Mouse (Mus musculus) embryonic facial prominence, embryonic 12.5 days (tissue): ENCODE results near the gene Arpc4. TPM values are rescaled to one million over a fixed set of nuclear protein-coding genes. Genes with fewer than 3 reads are reported as not detected.

ENCODE experiments used
- ATAC-seq: fragments of 200-750 bp; cut with Nextera tagmentation; 2 replicates; pipeline ENCODE4 v1.8.0; 2017; ENCODE audit not compliant: insufficient number of reproducible peaks, insufficient read depth, low FRiP score, low TSS enrichment
- H3K27ac ChIP-seq: fragments of 300-500 bp; sonication (generic); 2 replicates; pipeline ENCODE4 v1.5.1; 2016; ENCODE audit warnings: mild to moderate bottlenecking
- H3K27me3 ChIP-seq: fragments of 300-500 bp; sonication (generic); 2 replicates; pipeline ENCODE4 v1.6.1; 2016; ENCODE audit warnings: mild to moderate bottlenecking, moderate library complexity
- H3K36me3 ChIP-seq: fragments of 300-500 bp; sonication (generic); 2 replicates; pipeline ENCODE4 v1.6.1; 2016; ENCODE audit warnings: mild to moderate bottlenecking
- H3K4me1 ChIP-seq: fragments of 300-500 bp; sonication (generic); 2 replicates; pipeline ENCODE4 v1.6.1; 2016
- H3K4me2 ChIP-seq: fragments of 300-500 bp; sonication (generic); replicated peaks from 2 replicates; pipeline ENCODE4 v1.6.1; 2016; ENCODE audit warnings: mild to moderate bottlenecking, moderate library complexity
- H3K4me3 ChIP-seq: fragments of 300-500 bp; sonication (generic); 2 replicates; pipeline ENCODE4 v1.5.1; 2016; ENCODE audit warnings: mild to moderate bottlenecking
- H3K9ac ChIP-seq: fragments of 300-500 bp; sonication (generic); 2 replicates; pipeline ENCODE4 v1.6.1; 2016; ENCODE audit warnings: mild to moderate bottlenecking, moderate library complexity
- H3K9me3 ChIP-seq: fragments of 300-500 bp; sonication (generic); 2 replicates; pipeline ENCODE4 v1.6.1; 2016; ENCODE audit warnings: mild to moderate bottlenecking, moderate library complexity
- WGBS: fragments of 180-500 bp; shearing (Covaris S2); methylation state at CpG from one replicate; pipeline ENCODE4 v1.1.7; 2016; 5-methylcytosine and 5-hydroxymethylcytosine counted together
- polyA plus RNA-seq: library from polyadenylated mRNA; unstranded; fragments of >200 nt; fragmentation: Nextera tagmentation; extraction: Ambion mirVana; gene quantifications from 2 replicates; pipeline ENCODE4 v1.2.1, GENCODE M21; 2016

Arpc4 gene
- polyA plus RNA-seq, 1 experiment from 2014 or later = 364 TPM

GRCm38 (mm10) chr6:113410001-113410400 is 32.1 kb downstream of the Arpc4 start:
- no peak for ATAC-seq
- no peak overlapping the region for H3K4me2 ChIP-seq
- H3K4me1 ChIP-seq = peaks cover 5% of the 10 kb centered on the region; the same call in 1 of the 2 replicates
- no peak overlapping the region for H3K9ac ChIP-seq
- H3K27me3 ChIP-seq = no peaks in the 10 kb centered on the region
- peaks cover 11% of the 10 kb centered on the region for H3K36me3 ChIP-seq
- no peaks in the 10 kb centered on the region for H3K9me3 ChIP-seq
- no peak overlapping the region for H3K27ac ChIP-seq
- WGBS = 74% methylated on average over 1 of the region's 1 CpGs
- no peak overlapping the region for H3K4me3 ChIP-seq

DNA sequence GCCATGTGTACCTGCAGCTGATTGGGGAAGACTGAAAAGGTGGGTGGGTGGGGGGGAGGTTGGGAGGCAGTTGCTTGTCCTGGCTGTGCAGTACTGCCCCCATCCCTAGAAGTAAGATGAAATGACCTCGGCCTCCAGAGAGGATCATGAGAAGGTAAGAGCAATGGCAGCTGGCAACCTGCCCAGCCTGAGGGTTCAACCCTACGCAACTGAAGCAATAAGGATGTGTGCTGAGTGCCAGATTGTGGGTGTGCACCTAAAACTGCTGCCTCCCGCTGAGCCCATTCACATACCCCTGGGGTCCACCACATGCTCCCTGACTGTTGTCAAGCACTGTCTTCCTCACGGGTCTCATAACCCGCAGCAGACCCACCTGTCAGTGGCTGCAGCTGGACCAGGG is 38.5 kb downstream of the Arpc4 start:
- Histone ChIP-seq H3K36me3 (peaks cover 23% of the 10 kb centered on the region), H3K9ac (no peak overlapping the region), H3K27me3 (no peaks in the 10 kb centered on the region), H3K4me3 (no peak overlapping the region), H3K27ac (no peak overlapping the region), H3K4me1 (peaks cover 11% of the 10 kb centered on the region), H3K9me3 (no peaks in the 10 kb centered on the region), H3K4me2 (no peak overlapping the region)
- WGBS = 83% methylated on average over 5 of the region's 5 CpGs
- ATAC-seq = no peak

- peak overlapping the region; percentile 76 for H3K4me2 ChIP-seq
- peak; percentile 49; the same call in 1 of the 2 replicates for ATAC-seq
- 11% methylated on average over 16 of the region's 16 CpGs for WGBS
- peak overlapping the region; percentile 53 for H3K4me3 ChIP-seq
- H3K9me3 ChIP-seq = no peaks in the 10 kb centered on the region
- peaks cover 20% of the 10 kb centered on the region for H3K36me3 ChIP-seq
- peak overlapping the region; percentile 68 for H3K9ac ChIP-seq
- peaks cover 11% of the 10 kb centered on the region for H3K4me1 ChIP-seq
- H3K27me3 ChIP-seq = no peaks in the 10 kb centered on the region
- H3K27ac ChIP-seq = 0 out of 2 replicates have a peak overlapping the region, but pooled peaks have one; percentile 7
Measured at GRCm38 (mm10) chr6:113418441-113419198, 40.7 kb downstream of the Arpc4 start.

- peaks cover 17% of the 10 kb centered on the region for H3K36me3 ChIP-seq
- 0 out of 2 replicates have a peak within 1 kb of the TSS, but pooled peaks have one; percentile 7 for H3K27ac ChIP-seq
- no peaks in the 10 kb centered on the region for H3K27me3 ChIP-seq
- H3K4me3 ChIP-seq = peak within 1 kb of the TSS; percentile 53
- ATAC-seq = peak; percentile 94
- under 1% methylated on average over 25 of the region's 25 CpGs for WGBS
- peak within 1 kb of the TSS; percentile 76 for H3K4me2 ChIP-seq
- H3K4me1 ChIP-seq = peaks cover 11% of the 10 kb centered on the region
- peak within 1 kb of the TSS; percentile 68 for H3K9ac ChIP-seq
- no peaks in the 10 kb centered on the region for H3K9me3 ChIP-seq
Measured at GRCm38 (mm10) chr6:113419199-113419587, 41.3 kb downstream of the Arpc4 start, which contains the start of gene Rpusd3. TSS of gene Rpusd3 (minus strand) at chr6:113419340.

- peaks cover 7% of the 10 kb centered on the region for H3K4me1 ChIP-seq
- no peak for ATAC-seq
- H3K9me3 ChIP-seq = no peaks in the 10 kb centered on the region
- H3K4me3 ChIP-seq = no peak overlapping the region
- H3K36me3 ChIP-seq = no peaks in the 10 kb centered on the region
- WGBS = 71% methylated on average over 4 of the region's 4 CpGs
- no peaks in the 10 kb centered on the region for H3K27me3 ChIP-seq
- H3K4me2 ChIP-seq = no peak overlapping the region
- no peak overlapping the region for H3K27ac ChIP-seq
- H3K9ac ChIP-seq = no peak overlapping the region
Measured at GRCm38 (mm10) chr6:113423000-113423399, 45.1 kb downstream of the Arpc4 start.

DNA sequence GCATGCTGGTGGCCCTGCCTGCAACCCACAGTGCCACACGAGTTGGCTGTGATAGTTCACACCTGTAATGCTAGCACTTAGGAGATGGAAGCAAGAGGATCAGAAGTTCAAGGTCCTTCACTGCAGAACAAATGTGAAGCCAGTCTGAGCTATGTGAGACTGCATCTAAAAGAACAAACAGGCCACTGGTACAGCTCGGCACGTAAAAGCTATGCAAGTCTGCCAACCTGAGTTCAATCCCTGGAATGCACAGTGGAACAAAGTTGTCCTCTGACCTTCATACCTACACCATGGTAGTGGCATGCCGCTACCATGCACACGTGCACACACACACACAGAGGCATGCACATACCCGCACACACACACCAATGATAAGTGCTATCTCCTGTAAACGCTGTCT is 46.3 kb downstream of the Arpc4 start:
- Histone ChIP-seq H3K9ac (no peak overlapping the region), H3K9me3 (no peaks in the 10 kb centered on the region), H3K36me3 (no peaks in the 10 kb centered on the region), H3K4me1 (no peaks in the 10 kb centered on the region), H3K4me2 (no peak overlapping the region), H3K4me3 (no peak overlapping the region), H3K27me3 (no peaks in the 10 kb centered on the region), H3K27ac (no peak overlapping the region)
- WGBS = 83% methylated on average over 7 of the region's 7 CpGs
- ATAC-seq = no peak

GRCm38 (mm10) chr6:113426696-113427095 is 48.8 kb downstream of the Arpc4 start:
- Histone ChIP-seq H3K9ac (no peak overlapping the region), H3K27me3 (no peaks in the 10 kb centered on the region), H3K27ac (no peak overlapping the region), H3K4me1 (no peaks in the 10 kb centered on the region), H3K4me3 (no peak overlapping the region), H3K36me3 (no peaks in the 10 kb centered on the region), H3K4me2 (no peak overlapping the region), H3K9me3 (no peaks in the 10 kb centered on the region)
- ATAC-seq = no peak
- 87% methylated on average over 4 of the region's 4 CpGs for WGBS

- H3K36me3 ChIP-seq = no peaks in the 10 kb centered on the region
- no peak for ATAC-seq
- WGBS = 63% methylated on average over 3 of the region's 3 CpGs
- no peak overlapping the region for H3K27ac ChIP-seq
- no peak overlapping the region for H3K4me2 ChIP-seq
- H3K9me3 ChIP-seq = no peaks in the 10 kb centered on the region
- no peaks in the 10 kb centered on the region for H3K27me3 ChIP-seq
- H3K4me1 ChIP-seq = no peaks in the 10 kb centered on the region
- no peak overlapping the region for H3K9ac ChIP-seq
- no peak overlapping the region for H3K4me3 ChIP-seq
Measured at GRCm38 (mm10) chr6:113427397-113427796, 49.5 kb downstream of the Arpc4 start.

DNA sequence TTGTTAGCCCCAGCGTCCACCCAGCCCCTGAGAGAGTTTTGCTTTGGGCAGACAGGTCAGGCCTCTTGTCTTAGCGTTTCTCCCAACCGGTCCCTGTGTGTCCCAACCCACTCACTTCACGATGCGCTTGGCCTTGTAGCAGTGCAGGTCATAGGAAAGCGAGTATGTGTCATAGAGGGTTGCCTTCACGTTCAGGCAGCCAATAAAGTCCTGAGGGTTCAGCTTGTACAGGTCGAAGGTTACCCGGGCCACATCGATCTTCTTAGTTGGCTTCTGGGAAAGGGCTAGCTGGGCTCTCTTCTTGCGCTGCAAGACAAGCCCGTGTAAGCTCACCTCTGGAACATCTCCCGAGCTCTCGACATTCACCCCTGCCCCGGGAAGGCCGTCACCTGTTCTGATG is 50.1 kb downstream of the Arpc4 start:
- no peak for ATAC-seq
- WGBS = 88% methylated on average over 16 of the region's 16 CpGs
- no peak overlapping the region for H3K27ac ChIP-seq
- H3K36me3 ChIP-seq = no peaks in the 10 kb centered on the region
- no peaks in the 10 kb centered on the region for H3K9me3 ChIP-seq
- no peaks in the 10 kb centered on the region for H3K4me1 ChIP-seq
- no peak overlapping the region for H3K4me2 ChIP-seq
- H3K27me3 ChIP-seq = no peaks in the 10 kb centered on the region
- no peak overlapping the region for H3K9ac ChIP-seq
- H3K4me3 ChIP-seq = no peak overlapping the region

GRCm38 (mm10) chr6:113429965-113430364 is 52.0 kb downstream of the Arpc4 start:
- Histone ChIP-seq H3K9ac (no peak overlapping the region), H3K4me1 (no peaks in the 10 kb centered on the region), H3K9me3 (no peaks in the 10 kb centered on the region), H3K4me3 (no peak overlapping the region), H3K27me3 (no peaks in the 10 kb centered on the region), H3K27ac (no peak overlapping the region), H3K4me2 (no peak overlapping the region), H3K36me3 (no peaks in the 10 kb centered on the region)
- ATAC-seq = no peak
- WGBS = 80% methylated on average over 3 of the region's 3 CpGs

GRCm38 (mm10) chr6:113430846-113431245 is 52.9 kb downstream of the Arpc4 start:
- Histone ChIP-seq H3K4me1 (no peaks in the 10 kb centered on the region), H3K36me3 (no peaks in the 10 kb centered on the region), H3K9me3 (no peaks in the 10 kb centered on the region), H3K4me3 (no peak overlapping the region), H3K9ac (no peak overlapping the region), H3K27ac (no peak overlapping the region), H3K4me2 (no peak overlapping the region), H3K27me3 (no peaks in the 10 kb centered on the region)
- 54% methylated on average over 3 of the region's 3 CpGs for WGBS
- ATAC-seq = no peak

GRCm38 (mm10) chr6:113431801-113432200 is 53.9 kb downstream of the Arpc4 start:
- 47% methylated on average over 3 of the region's 3 CpGs for WGBS
- H3K9me3 ChIP-seq = no peaks in the 10 kb centered on the region
- ATAC-seq = no peak
- H3K4me2 ChIP-seq = no peak overlapping the region
- H3K9ac ChIP-seq = no peak overlapping the region
- no peak overlapping the region for H3K4me3 ChIP-seq
- H3K27ac ChIP-seq = no peak overlapping the region
- H3K4me1 ChIP-seq = no peaks in the 10 kb centered on the region
- H3K27me3 ChIP-seq = no peaks in the 10 kb centered on the region
- H3K36me3 ChIP-seq = no peaks in the 10 kb centered on the region
